Mouse (Mus musculus): Measurements from ENCODE around the gene Strada.

GRCm38 (mm10) chr11:106176372-106176771 lies 25.6 kb downstream of the Strada start:
- TF ChIP-seq CTCF (IDR thresholded peaks at IDR 0.05; ENCODE audit: low read depth, low read length) (no peak), POLR2A (IDR thresholded peaks at IDR 0.05; ENCODE audit: extremely low read depth, insufficient read depth, low read length) (no peak)
